Mouse (Mus musculus) C3H10T1/2 (cell line): ENCODE data around the gene H2al1o. TPM values are rescaled to one million over a fixed set of nuclear protein-coding genes. Genes with fewer than 3 reads are reported as not detected.

Source experiments
- polyA plus RNA-seq, 2 experiments: library from polyadenylated mRNA; unstranded; fragments of >200 nt; fragmentation: generic; extraction: Trizol; gene quantifications; one replicate each; pipeline ENCODE4 v1.2.1; 2012; ENCODE audit warnings: missing spikeins in 2 of 2

H2al1o gene
- not detected for polyA plus RNA-seq

GRCm38 (mm10) chrX:9572309-9572708, at the start of gene H2al1o:
Gene H2al1o, minus strand, starts transcription at chrX:9572409.

Other genes starting within 250 kb of the H2al1o start
- not detected for gene H2al1k, start 221.8 kb downstream of the H2al1o start, polyA plus RNA-seq
- gene Cybb, start 84.6 kb downstream of the H2al1o start, polyA plus RNA-seq: not detected
- gene Dynlt3, start 90.6 kb upstream of the H2al1o start, polyA plus RNA-seq: 10 to 100 TPM in 1 of 2 experiments, 1 to 10 TPM in 1; 2.2 to 19.4 TPM